Mouse (Mus musculus) heart, embryonic 12.5 days (tissue): ENCODE data around the gene Ubtd2. TPM values are rescaled to one million over a fixed set of nuclear protein-coding genes. Genes with fewer than 3 reads are reported as not detected.

Experiments
- ATAC-seq: fragments of 200-750 bp; cut with Nextera tagmentation; 2 replicates; pipeline ENCODE4 v1.8.0; 2017; ENCODE audit warnings: moderate TSS enrichment, moderate library complexity; ENCODE audit not compliant: insufficient number of reproducible peaks, low FRiP score
- H3K27ac ChIP-seq: fragments of 300-500 bp; sonication (generic); 2 replicates; pipeline ENCODE4 v1.5.1; 2016; ENCODE audit warnings: mild to moderate bottlenecking, moderate library complexity; ENCODE audit not compliant: poor library complexity, severe bottlenecking
- H3K27me3 ChIP-seq: fragments of 300-500 bp; sonication (generic); replicated peaks from 2 replicates; pipeline ENCODE4 v1.6.1; 2016; ENCODE audit warnings: mild to moderate bottlenecking, moderate library complexity
- H3K36me3 ChIP-seq: fragments of 300-500 bp; sonication (generic); 2 replicates; pipeline ENCODE4 v1.6.1; 2016; ENCODE audit warnings: mild to moderate bottlenecking, moderate library complexity
- H3K4me1 ChIP-seq: fragments of 300-500 bp; sonication (generic); replicated peaks from 2 replicates; pipeline ENCODE4 v1.6.1; 2016; ENCODE audit warnings: mild to moderate bottlenecking
- H3K4me2 ChIP-seq: fragments of 300-500 bp; sonication (generic); 2 replicates; pipeline ENCODE4 v1.6.1; 2016; ENCODE audit warnings: mild to moderate bottlenecking, moderate library complexity
- H3K4me3 ChIP-seq: fragments of 300-500 bp; sonication (generic); 2 replicates; pipeline ENCODE4 v1.5.1; 2016; ENCODE audit warnings: mild to moderate bottlenecking
- H3K9ac ChIP-seq: fragments of 300-500 bp; sonication (generic); 2 replicates; pipeline ENCODE4 v1.6.1; 2016; ENCODE audit warnings: mild to moderate bottlenecking, moderate library complexity
- H3K9me3 ChIP-seq: fragments of 300-500 bp; sonication (generic); replicated peaks from 2 replicates; pipeline ENCODE4 v1.6.1; 2016; ENCODE audit warnings: mild to moderate bottlenecking, moderate library complexity
- WGBS: fragments of 180-500 bp; shearing (Covaris S2); methylation state at CpG from one replicate; pipeline ENCODE4 v1.1.7; 2016; 5-methylcytosine and 5-hydroxymethylcytosine counted together
- polyA plus RNA-seq: library from polyadenylated mRNA; unstranded; fragments of >200 nt; fragmentation: Nextera tagmentation; extraction: Ambion mirVana; gene quantifications from 2 replicates; pipeline ENCODE4 v1.2.1, GENCODE M21; 2016

Ubtd2 gene
- polyA plus RNA-seq, 1 experiment from 2014 or later, result 34.8 TPM

DNA sequence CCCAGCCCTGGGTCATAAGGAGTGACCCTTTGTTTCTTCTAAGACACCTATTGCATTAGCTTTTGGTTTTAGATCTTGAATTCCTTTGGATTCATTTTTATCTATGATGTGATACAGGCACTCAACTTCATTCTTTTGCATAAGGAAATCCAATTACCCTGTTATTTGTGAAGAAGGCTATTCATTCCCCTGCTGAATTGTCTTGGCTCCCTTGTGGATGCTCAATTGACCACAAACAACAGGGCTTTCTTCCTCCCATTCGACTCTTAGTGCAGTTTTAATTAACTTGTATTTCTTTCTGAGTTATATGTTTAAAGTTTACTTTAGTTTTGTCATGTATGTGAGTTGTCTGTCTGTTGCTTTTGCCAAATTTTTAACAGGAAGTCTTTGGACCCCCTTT, 10.9 kb upstream of the Ubtd2 start:
- Histone ChIP-seq H3K4me2 (no peak overlapping the region), H3K27me3 (no peaks in the 10 kb centered on the region), H3K4me3 (no peak overlapping the region), H3K9ac (no peak overlapping the region), H3K36me3 (no peaks in the 10 kb centered on the region), H3K9me3 (peaks cover 7% of the 10 kb centered on the region), H3K27ac (no peak overlapping the region), H3K4me1 (no peaks in the 10 kb centered on the region)
- WGBS, result 63% methylated on average over 1 of the region's 1 CpGs
- ATAC-seq, result no peak

DNA sequence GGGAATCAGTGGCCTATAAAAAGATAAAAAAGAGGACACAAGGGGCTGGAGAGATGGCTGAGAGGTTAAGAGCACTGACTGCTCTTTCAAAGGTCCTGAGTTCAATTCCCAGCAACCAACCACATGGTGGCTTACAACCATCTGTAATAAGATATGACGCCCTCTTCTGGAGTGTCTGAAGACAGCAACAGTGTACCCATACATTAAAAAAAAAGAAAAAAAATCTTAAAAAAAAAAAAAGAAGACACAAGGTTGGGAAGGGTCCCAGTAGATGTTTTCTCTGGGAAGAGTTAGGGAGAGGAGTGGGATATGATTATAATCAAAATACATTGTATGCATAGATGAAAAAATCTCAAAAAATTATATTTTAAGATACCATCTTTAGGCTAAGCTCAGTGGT, 10.0 kb upstream of the Ubtd2 start:
- Histone ChIP-seq H3K4me1 (no peaks in the 10 kb centered on the region), H3K9ac (no peak overlapping the region), H3K4me2 (no peak overlapping the region), H3K9me3 (peaks cover 7% of the 10 kb centered on the region), H3K27ac (no peak overlapping the region), H3K36me3 (no peaks in the 10 kb centered on the region), H3K27me3 (no peaks in the 10 kb centered on the region), H3K4me3 (no peak overlapping the region)
- WGBS, result 68% methylated on average over 1 of the region's 1 CpGs
- no peak for ATAC-seq

DNA sequence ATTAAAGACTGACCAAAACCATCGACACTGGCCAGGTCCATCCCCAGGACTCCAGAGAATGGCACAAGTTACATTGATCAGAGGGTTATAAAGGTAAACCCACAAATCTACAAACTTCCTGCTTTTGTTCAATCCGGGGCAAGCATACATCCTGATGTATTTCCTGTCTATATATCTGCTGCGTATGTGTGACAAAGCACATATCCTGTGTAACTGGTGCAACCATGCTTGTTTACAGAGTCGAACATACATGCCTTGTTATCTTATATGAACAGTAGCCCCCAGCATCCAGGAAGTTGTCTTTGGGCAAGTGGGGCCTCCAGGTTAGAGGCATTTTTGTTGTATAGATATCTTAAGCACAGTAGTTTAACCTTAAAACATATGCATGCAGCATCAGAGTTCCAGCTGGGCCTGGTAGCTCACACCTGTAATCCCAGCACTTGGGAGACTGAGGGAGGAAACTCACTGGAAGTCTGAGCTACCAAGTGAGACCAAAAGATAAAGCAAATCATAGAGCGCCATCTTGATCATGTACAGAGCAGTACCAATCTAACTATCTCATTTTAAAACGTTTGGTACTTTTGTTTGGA, 9.4 kb upstream of the Ubtd2 start:
- H3K4me2 ChIP-seq, result no peak overlapping the region
- H3K4me1 ChIP-seq, result 0 out of 2 replicates have a peak, but pooled peaks cover 3% of the 10 kb centered on the region
- no peak overlapping the region for H3K4me3 ChIP-seq
- H3K9me3 ChIP-seq, result peaks cover 5% of the 10 kb centered on the region
- WGBS, result 62% methylated on average over 6 of the region's 6 CpGs
- H3K27me3 ChIP-seq, result no peaks in the 10 kb centered on the region
- H3K27ac ChIP-seq, result no peak overlapping the region
- H3K9ac ChIP-seq, result no peak overlapping the region
- ATAC-seq, result no peak
- no peaks in the 10 kb centered on the region for H3K36me3 ChIP-seq

DNA sequence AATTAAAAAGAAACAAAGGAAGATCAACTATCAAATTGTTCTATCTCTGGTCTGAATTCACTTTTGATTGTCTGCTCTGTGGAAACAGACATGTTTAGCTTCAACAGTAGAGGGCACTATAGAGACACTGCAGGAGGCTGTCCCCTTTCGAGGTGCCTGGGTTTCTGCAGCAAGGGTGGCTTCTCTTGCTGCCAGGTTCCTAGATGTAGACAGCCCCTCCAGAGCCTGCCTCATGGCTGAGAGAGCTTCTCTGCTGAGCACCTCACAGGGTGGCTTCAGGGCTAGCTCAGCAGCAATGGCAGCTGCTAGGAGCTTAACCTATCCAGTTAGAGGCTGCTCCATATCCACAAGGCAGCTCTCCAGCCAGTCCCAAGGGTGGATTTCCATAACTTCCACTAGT, 5.0 kb upstream of the Ubtd2 start:
- Histone ChIP-seq H3K27me3 (no peaks in the 10 kb centered on the region), H3K4me2 (no peak overlapping the region), H3K36me3 (no peaks in the 10 kb centered on the region), H3K27ac (no peak overlapping the region), H3K4me1 (peaks cover 8% of the 10 kb centered on the region; the same call in 1 of the 2 replicates), H3K9ac (no peak overlapping the region), H3K4me3 (no peak overlapping the region), H3K9me3 (no peaks in the 10 kb centered on the region)
- no peak for ATAC-seq
- 0% methylated on average over 1 of the region's 1 CpGs for WGBS

DNA sequence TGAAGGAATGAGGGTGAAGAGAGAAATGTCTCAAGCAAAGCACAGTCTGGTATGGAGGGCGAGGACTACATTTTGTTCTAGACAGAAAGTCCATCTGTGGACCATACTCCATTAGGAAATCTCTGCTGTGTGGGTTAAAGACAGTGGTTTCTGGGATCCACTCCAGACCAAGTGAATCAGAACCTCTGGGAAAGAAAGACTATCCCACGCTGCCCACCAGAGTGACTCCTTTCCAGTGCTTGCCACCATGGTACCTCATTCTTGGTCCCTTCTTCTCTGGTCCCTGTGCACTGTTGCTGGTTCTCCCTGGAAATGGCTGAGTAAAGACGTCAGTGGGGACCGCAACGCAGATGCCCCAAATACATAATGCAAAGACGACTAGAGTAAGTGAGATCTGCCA, 3.9 kb upstream of the Ubtd2 start:
- Histone ChIP-seq H3K9ac (no peak overlapping the region), H3K9me3 (no peaks in the 10 kb centered on the region), H3K27me3 (no peaks in the 10 kb centered on the region), H3K27ac (no peak overlapping the region), H3K4me1 (peaks cover 8% of the 10 kb centered on the region; the same call in 1 of the 2 replicates), H3K4me2 (no peak overlapping the region), H3K4me3 (no peak overlapping the region), H3K36me3 (no peaks in the 10 kb centered on the region)
- WGBS, result 87% methylated on average over 6 of the region's 6 CpGs
- ATAC-seq, result no peak

DNA sequence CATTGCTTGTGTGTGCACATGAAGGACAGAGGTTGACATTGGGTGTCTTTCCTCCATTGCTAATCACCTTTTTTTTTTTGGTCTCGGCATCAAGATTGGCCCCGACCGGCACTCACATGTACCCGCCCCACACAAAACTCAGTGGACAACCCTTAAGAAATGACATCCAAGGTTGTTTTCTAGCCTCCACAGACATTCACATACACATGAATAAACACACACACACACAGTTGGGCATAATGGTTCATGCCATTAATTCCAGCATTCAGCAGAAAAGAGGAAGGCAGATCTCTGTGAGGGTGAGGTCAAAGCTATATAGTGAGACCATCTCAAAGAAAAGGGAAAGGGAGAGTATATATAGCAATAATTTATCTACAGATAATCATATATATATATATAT, 2.4 kb upstream of the Ubtd2 start:
- H3K4me1 ChIP-seq, result peaks cover 14% of the 10 kb centered on the region
- H3K9ac ChIP-seq, result no peak overlapping the region
- no peaks in the 10 kb centered on the region for H3K27me3 ChIP-seq
- H3K4me3 ChIP-seq, result no peak overlapping the region
- no peak overlapping the region for H3K4me2 ChIP-seq
- no peak overlapping the region for H3K27ac ChIP-seq
- no peaks in the 10 kb centered on the region for H3K9me3 ChIP-seq
- WGBS, result 87% methylated on average over 4 of the region's 4 CpGs
- H3K36me3 ChIP-seq, result no peaks in the 10 kb centered on the region
- no peak for ATAC-seq

DNA sequence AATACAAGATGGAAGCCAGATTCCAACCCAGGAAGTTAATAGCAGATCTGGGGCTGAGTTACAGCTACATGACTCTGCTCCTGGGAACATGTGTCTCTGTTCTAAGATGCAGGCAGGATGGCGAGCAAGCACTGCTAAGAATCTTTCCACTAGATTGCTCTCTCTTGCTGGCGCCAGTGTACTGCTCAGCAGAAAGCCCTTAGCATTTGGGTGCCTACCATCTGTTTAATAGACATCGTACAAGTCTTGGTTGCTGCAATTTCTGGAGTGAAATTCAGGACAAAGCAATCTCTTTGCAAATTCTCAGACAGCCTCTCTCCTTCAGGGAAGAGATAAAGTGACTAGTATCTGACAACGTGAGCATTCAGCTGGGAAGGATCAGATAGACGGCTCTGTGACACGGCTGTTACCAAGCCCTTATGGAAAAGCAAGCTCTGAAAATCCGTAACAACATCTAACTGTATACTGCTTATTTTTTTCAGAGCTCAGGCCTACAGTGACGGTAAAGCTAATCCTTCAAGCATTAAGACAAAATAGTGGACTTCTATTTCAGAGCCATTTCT, 1.7 kb upstream of the Ubtd2 start:
- H3K4me1 ChIP-seq, result peaks cover 14% of the 10 kb centered on the region
- no peak overlapping the region for H3K4me3 ChIP-seq
- H3K9me3 ChIP-seq, result no peaks in the 10 kb centered on the region
- WGBS, result 42% methylated on average over 8 of the region's 8 CpGs
- 0 out of 2 replicates have a peak overlapping the region, but pooled peaks have one; percentile 9 for H3K4me2 ChIP-seq
- no peaks in the 10 kb centered on the region for H3K27me3 ChIP-seq
- no peak for ATAC-seq
- H3K27ac ChIP-seq, result no peak overlapping the region
- H3K9ac ChIP-seq, result no peak overlapping the region
- no peaks in the 10 kb centered on the region for H3K36me3 ChIP-seq

DNA sequence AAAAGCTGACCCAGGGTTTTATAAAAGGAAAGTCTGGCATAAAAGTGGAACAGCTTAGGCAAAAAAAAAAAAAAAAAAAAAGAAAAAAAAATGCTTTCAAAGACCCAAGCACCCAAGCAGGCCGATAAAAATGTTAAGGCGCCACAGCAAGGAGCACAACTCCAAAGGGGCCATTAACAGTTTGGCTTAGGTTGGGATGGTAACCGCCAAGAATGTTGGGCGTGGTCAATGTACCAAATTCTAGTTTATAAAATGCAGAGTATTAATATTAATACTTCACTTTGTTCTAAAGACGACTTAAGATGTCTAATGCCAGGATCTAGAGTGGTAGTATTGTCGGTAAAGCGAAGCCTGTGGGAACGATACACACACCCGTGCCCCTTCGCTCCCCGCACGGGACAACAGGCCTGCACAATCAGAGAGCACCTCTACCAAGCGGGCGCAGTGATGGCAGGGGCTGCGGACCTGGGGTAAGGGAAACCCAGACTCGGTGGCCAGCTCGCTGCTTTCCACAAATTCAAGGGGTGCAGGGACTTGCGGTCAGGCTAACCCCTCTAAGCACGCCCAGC, 855 bp upstream of the Ubtd2 start:
- H3K4me2 ChIP-seq, result peak overlapping the region; percentile 95
- peaks cover 14% of the 10 kb centered on the region for H3K4me1 ChIP-seq
- ATAC-seq, result peak; percentile 27
- peak overlapping the region; percentile 90 for H3K27ac ChIP-seq
- H3K4me3 ChIP-seq, result peak overlapping the region; percentile 96
- peak overlapping the region; percentile 96 for H3K9ac ChIP-seq
- WGBS, result 3% methylated on average over 19 of the region's 19 CpGs
- H3K36me3 ChIP-seq, result no peaks in the 10 kb centered on the region
- no peaks in the 10 kb centered on the region for H3K9me3 ChIP-seq
- H3K27me3 ChIP-seq, result no peaks in the 10 kb centered on the region

DNA sequence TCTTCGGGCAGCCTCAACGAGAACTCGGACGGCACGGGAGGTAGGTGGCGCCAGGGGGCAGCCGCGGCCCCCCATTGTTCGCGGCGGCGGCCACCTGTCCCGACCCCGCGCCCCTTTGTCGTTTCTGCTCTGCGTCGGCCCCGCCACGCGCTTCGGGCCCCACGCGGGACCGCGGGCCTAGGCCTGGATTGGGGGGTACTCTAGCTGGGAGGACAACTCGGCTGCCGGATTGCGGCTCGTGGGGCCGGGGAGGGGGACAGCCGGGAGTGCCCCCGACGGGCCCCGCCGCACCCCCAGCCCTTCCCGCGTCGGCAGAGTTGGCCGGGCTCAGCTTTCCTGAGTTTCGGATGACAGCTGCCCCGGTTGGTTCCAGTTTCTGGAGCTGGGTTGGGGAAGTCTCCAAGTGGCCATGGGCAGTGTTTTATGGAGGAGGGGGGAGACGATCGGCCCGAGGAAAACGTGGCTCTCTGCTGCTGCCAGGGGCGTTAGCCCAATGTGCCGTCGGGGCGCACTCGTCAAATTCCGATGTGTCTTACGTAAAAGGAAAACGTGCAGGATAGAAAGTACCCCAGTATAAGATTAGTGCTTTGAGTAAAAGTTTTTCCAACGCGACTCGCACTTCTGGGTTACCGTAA, 454 bp downstream of the Ubtd2 start:
- under 1% methylated on average over 57 of the region's 58 CpGs for WGBS
- peak; percentile 26 for ATAC-seq
- Histone ChIP-seq H3K27me3 (no peaks in the 10 kb centered on the region), H3K4me2 (peak overlapping the region; percentile 95), H3K9ac (peak overlapping the region; percentile 96), H3K9me3 (no peaks in the 10 kb centered on the region), H3K27ac (peak overlapping the region; percentile 90), H3K4me3 (peak overlapping the region; percentile 96), H3K4me1 (peaks cover 11% of the 10 kb centered on the region), H3K36me3 (no peaks in the 10 kb centered on the region)

DNA sequence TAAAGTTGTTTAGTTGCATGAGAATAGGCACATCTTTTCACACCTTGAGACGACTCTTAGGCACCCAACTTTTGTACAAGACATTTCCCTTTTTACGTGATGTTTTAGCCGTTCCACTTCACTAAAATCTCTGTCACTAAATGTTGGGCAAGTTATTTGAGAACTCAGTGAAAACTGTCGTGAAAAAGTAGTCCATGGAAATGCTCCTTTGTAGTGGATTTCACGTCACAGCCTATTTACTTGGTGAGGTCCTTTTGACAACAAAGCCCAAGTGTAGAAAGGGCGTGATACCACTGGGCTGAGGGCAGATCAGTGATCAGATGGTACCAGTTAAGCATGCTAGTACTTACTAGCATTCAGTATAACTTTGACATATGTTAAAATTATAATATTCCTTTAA, 1.2 kb downstream of the Ubtd2 start:
- H3K36me3 ChIP-seq, result no peaks in the 10 kb centered on the region
- peak overlapping the region; percentile 96 for H3K4me3 ChIP-seq
- no peaks in the 10 kb centered on the region for H3K9me3 ChIP-seq
- H3K27ac ChIP-seq, result 0 out of 2 replicates have a peak overlapping the region, but pooled peaks have one; percentile 90
- WGBS, result 14% methylated on average over 6 of the region's 6 CpGs
- no peak for ATAC-seq
- H3K27me3 ChIP-seq, result no peaks in the 10 kb centered on the region
- peak overlapping the region; percentile 95 for H3K4me2 ChIP-seq
- H3K9ac ChIP-seq, result peak overlapping the region; percentile 96
- H3K4me1 ChIP-seq, result peaks cover 11% of the 10 kb centered on the region

DNA sequence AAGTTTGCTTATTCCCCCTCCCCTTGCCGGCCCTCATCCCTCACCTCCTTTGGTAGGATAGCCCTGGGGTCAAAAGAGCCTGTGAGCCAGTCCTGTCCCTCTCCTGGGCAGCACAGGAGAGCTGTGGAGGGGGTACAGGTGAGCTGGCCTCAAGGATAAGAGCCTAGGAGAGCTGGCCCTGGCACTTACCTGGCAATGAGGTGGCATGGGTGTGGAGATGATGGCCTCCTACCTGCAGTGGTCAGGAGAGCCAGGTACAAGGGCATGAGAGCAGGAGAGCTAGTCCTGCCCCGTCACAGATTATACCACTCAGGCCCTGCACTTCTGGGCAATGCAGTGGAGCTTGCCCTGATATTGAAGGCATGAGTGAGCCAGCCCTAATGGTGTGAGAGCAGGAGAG, 9.1 kb downstream of the Ubtd2 start:
- Histone ChIP-seq H3K4me2 (no peak overlapping the region), H3K4me3 (no peak overlapping the region), H3K27ac (no peak overlapping the region), H3K9me3 (no peaks in the 10 kb centered on the region), H3K4me1 (peaks cover 10% of the 10 kb centered on the region), H3K9ac (no peak overlapping the region), H3K36me3 (no peaks in the 10 kb centered on the region), H3K27me3 (no peaks in the 10 kb centered on the region)
- no peak for ATAC-seq
- 49% methylated on average over 2 of the region's 2 CpGs for WGBS
